Mouse (Mus musculus) skeletal muscle tissue, adult 2 months (tissue): ENCODE data around the gene Mum1l1.
"Not testable (repeated sequence)": the region's sequence is repeated elsewhere in the genome, so short reads cannot be mapped to it uniquely, and the experiment has no call there.

ENCODE experiments used
- DNase-seq: peaks from one replicate; pipeline ENCODE4 v3.0.0-alpha.2; 2012; ENCODE audit warnings: low read depth, low spot score

The Mum1l1 gene

DNA sequence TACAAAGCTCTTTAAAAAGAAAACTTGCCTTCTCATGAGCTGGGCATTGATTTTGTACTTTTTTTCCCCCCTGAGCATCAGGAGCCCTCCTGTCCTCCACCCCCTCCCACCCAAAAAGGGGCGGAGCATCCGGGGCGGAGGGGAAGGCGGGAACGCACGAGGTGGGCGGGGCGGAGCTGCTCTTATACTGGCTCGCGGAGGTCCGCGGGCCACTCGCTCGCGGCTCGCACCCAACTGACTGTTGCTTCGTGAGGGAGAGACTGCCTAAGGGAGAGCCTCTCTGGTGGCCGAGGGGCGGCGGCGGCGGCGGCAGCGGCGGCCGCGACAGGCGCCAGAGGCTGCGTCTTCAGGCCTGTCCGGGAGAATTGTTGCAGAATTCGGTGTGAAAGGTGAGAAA lies at the start of gene Mum1l1:
Gene Mum1l1, plus strand, starts transcription at position 214 of the 397 bp plus-strand sequence.
- no peak for DNase-seq

DNA sequence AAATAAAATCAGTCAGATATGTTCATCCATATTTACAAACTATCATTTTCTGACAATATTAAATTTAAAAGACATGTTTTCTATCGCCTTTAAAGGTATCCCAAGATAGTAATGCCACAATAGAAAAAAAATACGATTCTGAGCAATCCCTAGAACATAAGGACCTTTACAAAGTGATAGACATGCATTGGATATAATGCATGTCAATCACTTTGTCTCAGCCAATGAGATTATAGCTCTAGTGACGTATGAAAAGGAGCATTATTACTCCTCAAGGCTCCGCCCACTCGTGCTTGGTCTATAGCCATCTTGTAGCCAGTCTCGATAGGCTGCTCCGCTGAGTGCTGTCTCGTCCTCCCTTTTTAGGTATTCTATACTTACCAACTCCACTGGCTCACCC lies 30.9 kb upstream of the Mum1l1 start, which contains the start of gene 4933428M09Rik:
Gene 4933428M09Rik, plus strand, starts transcription at position 301 of the 400 bp plus-strand sequence.
- DNase-seq = no peak

DNA sequence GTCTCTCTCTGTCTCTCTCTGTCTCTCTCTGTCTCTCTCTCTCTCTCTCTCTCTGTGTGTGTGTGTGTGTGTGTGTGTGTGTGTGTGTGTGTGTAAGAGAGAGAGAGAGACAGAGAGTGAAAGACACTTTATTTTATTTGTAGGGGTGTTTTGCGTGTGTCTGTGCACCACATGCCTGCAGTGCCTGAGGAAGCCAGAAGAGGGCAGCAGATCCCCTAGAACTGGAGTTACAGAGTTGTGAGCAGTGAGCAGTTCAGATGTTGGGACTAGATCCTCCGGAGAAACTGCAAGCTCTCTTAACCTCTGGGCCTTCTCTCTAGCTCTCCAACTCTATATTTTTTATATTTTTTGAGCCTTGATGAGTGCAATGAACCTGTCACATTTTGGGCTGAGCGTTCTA lies 18.3 kb upstream of the Mum1l1 start:
- DNase-seq = not testable (repeated sequence)

DNA sequence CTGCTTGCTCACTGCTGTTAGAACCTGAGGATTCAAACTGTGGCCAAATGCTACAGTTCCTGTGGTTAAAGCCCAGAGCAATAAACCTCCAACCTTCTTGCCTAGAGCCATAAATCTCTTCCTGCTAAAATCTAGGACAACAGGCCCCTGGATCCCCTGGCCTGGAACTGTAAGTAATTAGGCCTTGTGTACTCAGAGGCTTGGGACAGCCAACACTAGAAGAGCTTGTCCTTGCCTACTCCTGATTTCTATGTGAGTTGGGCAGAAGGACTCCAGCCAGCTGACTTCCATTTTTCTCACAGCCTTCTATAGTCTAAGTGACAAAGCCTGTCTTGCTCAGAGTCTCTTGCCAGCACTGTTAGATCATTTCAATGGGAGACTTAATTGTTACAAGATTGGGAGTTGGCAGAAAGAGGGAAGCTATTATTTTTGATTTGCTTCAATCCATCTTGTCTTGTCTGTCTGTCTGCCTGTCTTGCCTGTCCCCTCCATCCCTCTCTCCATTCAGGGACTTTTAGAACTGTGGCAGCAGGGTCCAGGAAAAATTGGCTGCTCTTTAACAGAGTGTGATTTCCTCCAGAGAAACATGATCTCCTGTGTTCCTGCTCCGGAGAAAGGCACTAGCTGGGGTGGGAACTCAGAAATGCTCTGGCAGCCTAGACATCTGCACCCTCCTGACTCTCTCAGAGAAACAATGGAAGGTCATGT lies 15.1 kb upstream of the Mum1l1 start:
- peak; percentile 25 for DNase-seq

DNA sequence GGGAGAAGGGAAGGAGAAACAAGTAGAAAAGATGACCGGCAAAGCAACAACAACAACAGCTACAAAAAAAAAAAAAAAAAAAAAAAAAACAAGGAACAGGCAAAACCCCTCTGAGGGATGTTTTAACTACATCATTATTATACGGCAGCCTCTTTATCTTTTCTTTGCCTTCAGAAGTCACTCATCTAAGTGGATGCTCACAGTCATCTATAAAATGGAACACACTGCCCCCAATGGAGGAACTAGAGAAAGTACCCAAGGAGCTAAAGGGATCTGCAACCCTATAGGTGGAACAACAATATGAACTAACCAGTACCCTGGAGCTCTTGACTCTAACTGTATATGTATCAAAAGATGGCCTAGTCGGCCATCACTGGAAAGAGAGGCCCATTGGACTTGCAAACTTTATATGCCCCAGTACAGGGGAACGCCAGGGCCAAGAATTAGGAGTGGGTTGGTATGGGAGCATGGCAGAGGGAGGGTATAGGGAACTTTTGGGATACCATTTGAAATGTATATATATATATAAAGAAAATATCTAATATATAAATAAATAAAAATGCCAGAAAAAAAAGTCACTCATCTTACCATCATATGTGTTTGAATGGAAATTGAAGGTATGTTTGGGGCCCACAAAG lies 532 bp upstream of the Mum1l1 start:
- DNase-seq = not testable (repeated sequence)

DNA sequence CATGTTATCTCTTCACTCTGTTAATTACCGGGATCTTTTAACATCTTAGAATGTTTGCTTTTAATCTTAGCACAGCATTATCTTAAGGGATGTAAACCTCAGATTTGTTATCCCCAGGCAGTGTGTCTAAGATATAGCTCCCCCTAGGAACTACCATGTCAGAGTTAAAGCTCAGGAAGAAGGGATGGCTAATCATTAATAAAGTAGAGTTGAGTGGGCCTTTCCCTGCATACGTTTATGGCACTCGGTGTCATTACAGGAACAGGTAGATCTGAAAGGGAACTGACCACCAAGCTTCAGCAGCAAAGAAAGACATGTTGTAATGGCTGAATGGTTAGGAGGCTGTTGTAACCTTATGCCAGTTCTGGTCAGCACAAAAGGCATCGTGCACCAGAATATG lies 4.9 kb downstream of the Mum1l1 start:
- DNase-seq = no peak

DNA sequence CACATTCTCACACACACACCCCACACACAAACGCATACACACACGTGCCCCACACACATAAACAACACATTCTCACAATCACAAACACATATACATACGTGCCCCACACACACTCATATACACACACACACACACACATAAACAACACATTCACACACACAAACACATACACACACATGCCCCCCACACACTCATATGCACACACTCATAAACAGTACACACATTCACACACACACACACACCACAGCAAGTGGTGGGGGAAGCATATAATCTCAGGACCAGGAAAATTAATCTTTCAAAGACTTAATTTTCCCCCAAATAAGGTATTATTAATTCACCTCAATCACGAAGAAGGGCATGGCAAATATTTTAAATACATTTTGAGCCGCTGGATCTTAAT lies 6.6 kb downstream of the Mum1l1 start:
- DNase-seq = no peak

DNA sequence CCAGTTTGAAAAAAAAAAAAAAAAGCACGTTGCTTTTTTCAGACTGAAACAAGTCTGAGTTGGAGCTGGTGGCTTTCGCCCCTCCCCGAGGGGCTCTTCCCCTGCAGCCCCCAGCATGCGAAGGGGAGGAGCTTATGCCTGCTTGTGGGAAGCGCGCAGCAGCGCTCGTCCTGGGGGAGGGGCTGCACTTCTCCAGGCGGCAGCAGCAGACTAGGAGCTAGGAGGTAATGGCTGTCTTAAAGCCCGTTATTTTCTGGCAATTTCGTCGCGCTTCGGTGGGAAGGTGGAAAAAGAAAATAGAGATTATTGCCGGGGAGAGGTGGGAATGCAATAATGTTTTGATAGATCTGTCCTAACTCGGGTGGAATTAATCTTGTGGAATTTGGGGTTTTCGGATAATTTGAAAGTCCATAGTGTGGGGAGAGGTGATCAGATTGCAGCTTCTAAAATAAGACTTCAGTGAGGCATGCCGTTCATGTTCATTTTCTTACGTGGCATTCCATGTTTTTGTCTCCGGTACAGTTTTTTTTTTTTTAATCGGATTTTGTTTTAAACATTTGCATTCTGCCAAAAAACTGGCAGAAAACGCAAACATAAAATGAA lies 7.2 kb downstream of the Mum1l1 start:
- no peak for DNase-seq

DNA sequence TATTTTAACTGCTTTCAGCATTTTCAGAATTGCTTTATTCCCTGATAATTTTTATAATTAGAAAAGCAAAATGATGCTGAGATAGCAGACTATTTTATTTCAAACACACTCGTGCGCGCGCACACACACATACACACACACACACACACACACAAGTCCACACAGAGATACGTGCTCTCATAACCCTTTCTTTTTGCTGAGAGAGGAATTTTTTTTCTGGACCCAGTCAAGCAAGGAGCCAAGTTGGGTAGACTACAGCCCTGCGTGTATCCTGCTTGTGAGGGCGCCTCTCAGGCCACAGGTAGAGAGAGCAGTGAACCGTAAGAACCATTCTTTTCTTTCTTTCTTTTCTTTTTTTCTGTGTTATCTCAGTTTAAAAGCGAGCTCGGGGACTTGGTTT lies 7.9 kb downstream of the Mum1l1 start:
- DNase-seq = no peak

DNA sequence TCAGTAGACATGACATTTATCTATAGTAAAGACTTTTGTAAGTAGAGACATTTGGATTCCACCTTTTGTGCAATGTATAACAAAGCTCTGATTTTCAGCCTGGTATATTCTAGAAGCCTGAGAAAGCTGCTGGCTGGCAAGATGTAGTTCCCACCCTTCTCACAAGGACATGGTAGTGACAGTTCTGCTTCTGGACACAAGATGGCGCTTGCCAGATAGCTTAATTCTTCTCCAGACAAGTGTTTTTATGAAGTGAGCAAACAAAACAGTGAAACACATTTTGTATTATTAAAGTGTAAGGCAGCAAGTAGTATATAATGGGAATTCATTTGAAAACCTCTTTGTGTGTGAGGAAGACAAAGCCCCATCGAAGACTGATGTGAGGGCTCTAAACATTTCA lies 9.2 kb downstream of the Mum1l1 start:
- peak; percentile 22 for DNase-seq

DNA sequence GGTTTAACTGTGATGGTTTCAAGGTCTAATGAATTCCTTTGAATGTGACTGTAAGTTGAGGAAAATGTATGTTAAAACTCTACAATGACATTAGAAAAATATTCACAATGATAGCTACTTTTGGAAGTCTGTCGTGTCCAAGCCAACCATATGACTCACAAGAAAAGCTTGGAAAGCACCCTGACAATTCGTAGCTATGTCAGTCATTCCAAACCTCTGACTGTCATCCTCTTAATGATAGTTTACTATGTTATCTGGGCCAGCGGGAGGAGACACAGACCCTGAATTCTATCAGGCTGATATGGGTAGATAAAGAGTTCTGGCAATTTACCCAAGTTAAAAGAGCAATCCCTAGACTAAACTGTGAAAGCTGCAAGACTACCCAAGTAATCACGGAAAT lies 11.0 kb downstream of the Mum1l1 start:
- no peak for DNase-seq

DNA sequence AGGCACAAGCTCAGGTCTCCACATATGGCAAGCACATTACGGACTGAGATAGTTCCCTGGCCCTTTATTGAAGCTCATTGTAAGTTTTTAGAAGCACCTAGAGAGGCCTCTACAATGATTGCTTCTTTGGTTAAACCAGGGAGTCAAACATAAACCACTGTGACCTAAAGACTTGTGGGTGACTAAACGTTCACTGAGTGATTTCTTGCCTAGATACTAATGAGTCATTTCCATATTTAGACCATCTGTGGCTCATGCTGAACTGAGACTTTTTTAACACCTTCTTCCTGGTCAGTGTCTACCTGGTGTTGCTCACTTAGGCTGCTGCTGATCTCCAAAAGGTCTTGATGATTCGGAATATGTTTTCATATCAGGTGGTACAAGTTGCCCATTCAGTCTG lies 12.1 kb downstream of the Mum1l1 start:
- DNase-seq = no peak

DNA sequence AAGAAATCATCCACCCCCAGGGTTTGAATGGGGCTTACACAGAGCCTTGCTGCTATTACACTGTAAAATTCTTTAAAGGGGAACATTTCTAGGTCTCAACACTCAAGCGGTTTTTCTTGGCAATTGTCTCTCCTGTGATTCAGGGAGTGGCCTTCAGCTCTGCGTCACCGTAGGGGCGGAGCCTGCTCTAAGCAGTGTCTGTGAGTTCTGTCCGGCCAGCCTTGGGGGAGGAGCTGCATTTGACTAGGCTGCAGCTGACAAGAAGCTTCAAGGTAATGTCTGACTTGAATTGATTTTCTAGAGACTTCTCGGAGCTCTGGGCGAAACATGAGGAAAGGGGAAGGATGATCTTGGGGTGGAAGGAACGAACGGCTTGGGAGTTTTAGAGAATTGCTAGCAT lies 21.3 kb downstream of the Mum1l1 start:
- peak; percentile 61 for DNase-seq

DNA sequence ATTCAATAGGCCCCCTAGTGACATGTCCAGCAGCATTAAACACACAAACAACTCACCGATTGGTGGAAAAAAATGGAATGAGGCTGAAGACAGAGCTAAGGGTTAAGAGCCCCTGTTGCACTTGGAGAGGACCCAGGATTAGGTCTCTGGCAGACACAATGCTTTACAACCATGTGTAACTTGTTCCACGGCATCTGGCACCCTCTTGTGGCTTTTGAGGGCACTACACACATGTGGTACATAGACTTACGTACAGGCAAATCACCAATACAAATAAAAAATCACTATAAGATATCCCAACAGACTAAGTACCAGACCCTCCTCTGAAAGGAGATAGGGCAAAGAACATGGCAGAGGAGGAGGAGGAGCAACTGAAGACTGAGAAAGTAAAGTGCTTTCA lies 37.5 kb downstream of the Mum1l1 start:
- no peak for DNase-seq

DNA sequence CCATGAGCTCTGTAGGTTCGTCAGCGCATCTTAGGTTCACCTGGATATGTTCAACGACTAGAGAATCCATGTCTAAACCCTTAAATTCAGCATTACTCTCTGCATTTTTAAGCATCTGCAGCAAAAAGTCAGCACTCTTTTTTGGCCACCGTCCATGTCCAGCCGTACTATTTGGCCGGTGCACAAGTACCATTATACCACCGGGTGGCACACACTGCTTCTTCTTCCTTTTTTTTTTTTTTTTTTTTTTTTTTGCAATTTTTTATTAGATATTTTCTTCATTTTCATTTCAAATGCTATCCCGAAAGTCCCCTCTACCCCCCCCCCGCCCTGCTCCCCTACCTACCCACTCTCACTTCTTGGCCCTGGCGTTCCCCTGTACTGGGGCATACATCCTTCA lies 47.2 kb downstream of the Mum1l1 start:
- DNase-seq = no peak

DNA sequence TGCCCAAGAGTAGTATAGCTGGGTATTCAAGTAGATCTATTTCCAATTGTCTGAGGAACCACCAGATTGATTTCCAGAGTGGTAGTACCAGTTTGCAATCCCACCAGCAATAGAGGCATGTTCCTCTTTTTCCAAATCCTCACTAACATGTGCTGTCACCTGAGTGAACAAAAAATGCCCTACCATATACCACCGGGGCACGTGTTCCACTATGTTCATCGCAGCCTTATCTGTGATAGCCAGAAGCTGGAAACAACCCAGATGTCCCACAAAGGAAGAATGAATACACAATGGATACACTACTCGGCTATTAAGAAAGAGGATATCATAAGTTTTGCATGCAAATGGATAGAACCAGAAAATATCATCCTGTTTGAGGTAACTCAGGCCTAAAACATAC lies 72.1 kb downstream of the Mum1l1 start:
- DNase-seq = no peak
